Mouse (Mus musculus) heart, embryonic 13.5 days (tissue): Measurements from ENCODE around the gene Rflna. TPM values are rescaled to one million over a fixed set of nuclear protein-coding genes. Genes with fewer than 3 reads are reported as not detected.

Experiments used
- ATAC-seq: fragments of 200-750 bp; cut with Nextera tagmentation; 2 replicates; pipeline ENCODE4 v1.8.0; 2017; ENCODE audit warnings: moderate TSS enrichment; ENCODE audit not compliant: insufficient number of reproducible peaks, low FRiP score, low TSS enrichment; ENCODE audit errors: extremely low read depth
- H3K27ac ChIP-seq: fragments of 300-500 bp; sonication (generic); replicated peaks from 2 replicates; pipeline ENCODE4 v1.5.1; 2015; ENCODE audit warnings: moderate library complexity, mild to moderate bottlenecking, inconsistent platforms
- H3K27me3 ChIP-seq: fragments of 300-500 bp; sonication (generic); replicated peaks from 2 replicates; pipeline ENCODE4 v1.6.1; 2015; ENCODE audit warnings: mild to moderate bottlenecking, inconsistent platforms
- H3K36me3 ChIP-seq: fragments of 300-500 bp; sonication (generic); 2 replicates; pipeline ENCODE4 v1.6.1; 2015; ENCODE audit warnings: mild to moderate bottlenecking, inconsistent platforms
- H3K4me1 ChIP-seq: fragments of 300-500 bp; sonication (generic); 2 replicates; pipeline ENCODE4 v1.6.1; 2015; ENCODE audit warnings: inconsistent platforms
- H3K4me2 ChIP-seq: fragments of 300-500 bp; sonication (generic); 2 replicates; pipeline ENCODE4 v1.6.1; 2015; ENCODE audit warnings: inconsistent platforms, mild to moderate bottlenecking, moderate library complexity
- H3K4me3 ChIP-seq: fragments of 300-500 bp; sonication (generic); 2 replicates; pipeline ENCODE4 v1.5.1; 2015; ENCODE audit warnings: moderate library complexity, mild to moderate bottlenecking, inconsistent platforms
- H3K9ac ChIP-seq: fragments of 300-500 bp; sonication (generic); 2 replicates; pipeline ENCODE4 v1.6.1; 2015; ENCODE audit warnings: inconsistent platforms, mild to moderate bottlenecking, moderate library complexity
- H3K9me3 ChIP-seq: fragments of 300-500 bp; sonication (generic); 2 replicates; pipeline ENCODE4 v1.6.1; 2016; ENCODE audit warnings: inconsistent platforms
- WGBS: fragments of 180-500 bp; shearing (Covaris S2); methylation state at CpG from one replicate; pipeline ENCODE4 v1.1.7; 2015; ENCODE audit warnings: mixed read lengths; 5-methylcytosine and 5-hydroxymethylcytosine counted together
- polyA plus RNA-seq: library from polyadenylated mRNA; unstranded; fragments of >200 nt; fragmentation: Nextera tagmentation; extraction: Ambion mirVana; gene quantifications from 2 replicates; pipeline ENCODE4 v1.2.1, GENCODE M21; 2015

Rflna gene
- polyA plus RNA-seq, 1 experiment from 2014 or later: 1.6 TPM

GRCm38 (mm10) chr5:124969790-124970189 is 33.2 kb upstream of the Rflna start:
- WGBS: 43% methylated on average over 8 of the region's 8 CpGs
- no peak overlapping the region for H3K9ac ChIP-seq
- no peaks in the 10 kb centered on the region for H3K9me3 ChIP-seq
- no peaks in the 10 kb centered on the region for H3K27me3 ChIP-seq
- no peak for ATAC-seq
- no peaks in the 10 kb centered on the region for H3K36me3 ChIP-seq
- no peak overlapping the region for H3K4me2 ChIP-seq
- no peak overlapping the region for H3K4me3 ChIP-seq
- peaks cover 10% of the 10 kb centered on the region; the same call in 1 of the 2 replicates for H3K4me1 ChIP-seq
- H3K27ac ChIP-seq: no peak overlapping the region

GRCm38 (mm10) chr5:124986222-124986621 is 16.8 kb upstream of the Rflna start:
- Histone ChIP-seq H3K4me3 (no peak overlapping the region), H3K4me2 (no peak overlapping the region), H3K27me3 (no peaks in the 10 kb centered on the region), H3K27ac (no peak overlapping the region), H3K36me3 (no peaks in the 10 kb centered on the region), H3K9ac (no peak overlapping the region), H3K9me3 (peaks cover 10% of the 10 kb centered on the region), H3K4me1 (peaks cover 10% of the 10 kb centered on the region)
- 80% methylated on average over 5 of the region's 5 CpGs for WGBS
- ATAC-seq: no peak

DNA sequence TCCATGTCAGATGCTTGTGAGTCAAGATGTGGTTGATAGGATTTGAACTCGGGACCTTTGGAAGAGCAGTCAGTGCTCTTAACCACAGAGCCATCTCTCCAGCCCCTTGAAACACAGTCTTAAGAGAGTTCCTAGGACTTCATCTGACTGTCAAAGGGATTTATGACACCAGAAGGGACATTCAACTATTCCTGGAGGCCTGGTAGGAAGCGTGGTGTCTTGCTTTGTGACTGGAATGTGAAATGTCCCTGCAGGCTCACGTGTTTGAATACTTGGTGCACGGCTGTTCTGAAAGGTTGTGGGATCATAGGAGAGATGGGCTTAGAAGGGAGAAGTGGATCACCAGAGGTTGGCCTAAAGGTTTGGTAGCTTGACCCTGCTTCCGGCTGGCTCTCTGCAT is 16.4 kb upstream of the Rflna start:
- peaks cover 10% of the 10 kb centered on the region for H3K9me3 ChIP-seq
- H3K9ac ChIP-seq: no peak overlapping the region
- no peaks in the 10 kb centered on the region for H3K36me3 ChIP-seq
- H3K4me3 ChIP-seq: no peak overlapping the region
- no peak overlapping the region for H3K27ac ChIP-seq
- 85% methylated on average over 5 of the region's 5 CpGs for WGBS
- peaks cover 10% of the 10 kb centered on the region for H3K4me1 ChIP-seq
- no peak for ATAC-seq
- no peaks in the 10 kb centered on the region for H3K27me3 ChIP-seq
- no peak overlapping the region for H3K4me2 ChIP-seq

- H3K4me3 ChIP-seq: no peak overlapping the region
- H3K9ac ChIP-seq: no peak overlapping the region
- ATAC-seq: no peak
- H3K27ac ChIP-seq: no peak overlapping the region
- H3K36me3 ChIP-seq: no peaks in the 10 kb centered on the region
- no peaks in the 10 kb centered on the region for H3K9me3 ChIP-seq
- peaks cover 20% of the 10 kb centered on the region for H3K4me1 ChIP-seq
- H3K4me2 ChIP-seq: no peak overlapping the region
- WGBS: 65% methylated on average over 2 of the region's 2 CpGs
- H3K27me3 ChIP-seq: peaks cover 4% of the 10 kb centered on the region; the same call in 1 of the 2 replicates
Measured at GRCm38 (mm10) chr5:124989724-124990123, 13.3 kb upstream of the Rflna start.

DNA sequence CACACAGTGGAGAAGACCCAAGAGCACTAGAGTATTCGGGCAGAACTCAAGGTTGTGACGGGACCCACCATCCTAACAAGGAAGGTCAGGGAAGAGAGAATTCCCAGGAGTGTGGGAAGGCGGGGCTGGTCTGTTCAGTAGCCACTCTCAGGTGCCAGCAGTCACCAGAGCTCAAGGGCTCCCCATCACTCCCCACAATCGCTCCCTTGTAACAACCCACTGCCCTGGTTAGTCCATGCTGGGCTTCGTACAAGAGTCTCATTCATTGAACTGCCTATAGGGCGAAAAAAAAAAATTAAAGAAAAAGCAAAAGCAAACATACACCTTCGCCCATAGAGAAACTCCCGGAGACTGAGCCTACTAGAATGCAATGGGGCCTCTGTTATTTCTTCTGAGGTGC is 10.7 kb upstream of the Rflna start:
- no peak for ATAC-seq

DNA sequence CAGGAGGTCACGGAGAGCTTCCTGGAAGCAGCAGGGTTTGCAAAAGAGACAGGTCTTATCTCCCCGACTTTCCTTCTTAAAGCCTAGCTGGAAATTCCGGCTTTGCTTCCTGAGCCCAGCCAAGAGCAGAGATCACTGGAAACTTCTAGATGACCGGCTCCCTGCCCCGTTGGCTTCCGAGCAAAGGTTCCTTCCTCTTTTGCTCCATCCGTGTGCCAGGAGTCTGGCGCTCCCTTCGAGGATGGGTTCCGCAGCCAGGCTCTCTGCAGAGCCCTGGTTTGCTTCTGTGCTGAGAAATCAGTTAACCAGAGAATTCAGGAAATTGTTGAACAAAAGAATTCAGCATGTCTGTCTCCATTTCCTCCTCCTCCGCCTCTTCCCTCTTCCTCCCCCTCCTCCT is 10.1 kb upstream of the Rflna start:
- no peak overlapping the region for H3K4me3 ChIP-seq
- H3K9ac ChIP-seq: no peak overlapping the region
- WGBS: 49% methylated on average over 11 of the region's 11 CpGs
- H3K4me1 ChIP-seq: peaks cover 26% of the 10 kb centered on the region
- no peaks in the 10 kb centered on the region for H3K9me3 ChIP-seq
- ATAC-seq: no peak
- peak overlapping the region; percentile 62 for H3K27ac ChIP-seq
- peaks cover 4% of the 10 kb centered on the region; the same call in 1 of the 2 replicates for H3K27me3 ChIP-seq
- no peak overlapping the region for H3K4me2 ChIP-seq
- H3K36me3 ChIP-seq: no peaks in the 10 kb centered on the region

More for the DNA sequence above, 10.7 kb upstream of the Rflna start:
- Histone ChIP-seq H3K4me3 (no peak overlapping the region), H3K27ac (peak overlapping the region; percentile 62), H3K4me2 (no peak overlapping the region), H3K9me3 (no peaks in the 10 kb centered on the region), H3K4me1 (peaks cover 26% of the 10 kb centered on the region), H3K9ac (no peak overlapping the region), H3K36me3 (no peaks in the 10 kb centered on the region), H3K27me3 (peaks cover 4% of the 10 kb centered on the region; the same call in 1 of the 2 replicates)
- WGBS: 73% methylated on average over 8 of the region's 8 CpGs

DNA sequence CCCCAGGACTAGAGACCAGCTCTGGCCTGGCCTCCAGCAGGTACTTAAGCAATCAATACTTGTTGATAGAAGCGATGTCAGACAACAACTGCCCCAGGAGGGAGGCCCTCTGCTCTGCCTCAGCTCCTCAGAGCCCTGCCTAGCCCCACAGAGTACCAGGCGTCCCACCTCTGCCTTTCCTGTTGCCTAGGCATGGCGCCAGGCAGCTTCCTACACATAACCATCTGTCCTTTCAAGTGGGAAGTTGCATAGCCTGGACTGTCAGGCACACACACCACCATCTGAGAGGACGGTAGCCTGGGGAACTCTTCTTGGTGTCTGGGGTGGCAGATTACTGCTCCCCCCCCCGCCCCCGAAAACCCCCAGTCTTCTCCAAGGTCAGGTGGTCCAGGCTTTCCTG is 6.2 kb upstream of the Rflna start:
- H3K4me2 ChIP-seq: no peak overlapping the region
- no peak overlapping the region for H3K4me3 ChIP-seq
- peaks cover 5% of the 10 kb centered on the region for H3K27me3 ChIP-seq
- no peak for ATAC-seq
- 66% methylated on average over 6 of the region's 6 CpGs for WGBS
- H3K36me3 ChIP-seq: no peaks in the 10 kb centered on the region
- H3K9ac ChIP-seq: no peak overlapping the region
- H3K4me1 ChIP-seq: peaks cover 15% of the 10 kb centered on the region
- no peaks in the 10 kb centered on the region for H3K9me3 ChIP-seq
- no peak overlapping the region for H3K27ac ChIP-seq

GRCm38 (mm10) chr5:124997913-124998312 is 5.1 kb upstream of the Rflna start:
- 79% methylated on average over 4 of the region's 4 CpGs for WGBS
- ATAC-seq: no peak

GRCm38 (mm10) chr5:125000756-125001250 is 2.2 kb upstream of the Rflna start:
- Histone ChIP-seq H3K36me3 (no peaks in the 10 kb centered on the region), H3K4me3 (no peak overlapping the region), H3K27me3 (peaks cover 37% of the 10 kb centered on the region), H3K4me2 (no peak overlapping the region), H3K9me3 (no peaks in the 10 kb centered on the region), H3K4me1 (peaks cover 34% of the 10 kb centered on the region), H3K9ac (no peak overlapping the region), H3K27ac (no peak overlapping the region)
- 77% methylated on average over 10 of the region's 10 CpGs for WGBS
- ATAC-seq: no peak

More at GRCm38 (mm10) chr5:124997913-124998312, 5.1 kb upstream of the Rflna start:
- no peaks in the 10 kb centered on the region for H3K36me3 ChIP-seq
- peaks cover 12% of the 10 kb centered on the region for H3K27me3 ChIP-seq
- H3K4me3 ChIP-seq: no peak overlapping the region
- H3K9ac ChIP-seq: no peak overlapping the region
- no peak overlapping the region for H3K27ac ChIP-seq
- H3K9me3 ChIP-seq: no peaks in the 10 kb centered on the region
- H3K4me1 ChIP-seq: peaks cover 9% of the 10 kb centered on the region
- H3K4me2 ChIP-seq: no peak overlapping the region

- Histone ChIP-seq H3K4me1 (peaks cover 47% of the 10 kb centered on the region), H3K9me3 (no peaks in the 10 kb centered on the region), H3K9ac (peak overlapping the region; percentile 78), H3K27me3 (peaks cover 37% of the 10 kb centered on the region), H3K36me3 (0 out of 2 replicates have a peak, but pooled peaks cover 3% of the 10 kb centered on the region), H3K4me3 (peak overlapping the region; percentile 51), H3K4me2 (peak overlapping the region; percentile 77), H3K27ac (no peak overlapping the region)
- 10% methylated on average over 15 of the region's 15 CpGs for WGBS
- no peak for ATAC-seq
Measured at GRCm38 (mm10) chr5:125003873-125004255, 843 bp downstream of the Rflna start.

GRCm38 (mm10) chr5:125005871-125006652 is 3.0 kb downstream of the Rflna start:
- Histone ChIP-seq H3K9ac (peak overlapping the region; percentile 45; the same call in 1 of the 2 replicates), H3K4me3 (no peak overlapping the region), H3K4me1 (peaks cover 52% of the 10 kb centered on the region), H3K9me3 (no peaks in the 10 kb centered on the region), H3K4me2 (peak overlapping the region; percentile 42), H3K27me3 (peaks cover 37% of the 10 kb centered on the region), H3K27ac (0 out of 2 replicates have a peak overlapping the region, but pooled peaks have one; percentile 36), H3K36me3 (peaks cover 18% of the 10 kb centered on the region)
- peak; percentile 21; the same call in 1 of the 2 replicates for ATAC-seq
- WGBS: 39% methylated on average over 9 of the region's 9 CpGs
